Mouse (Mus musculus): ENCODE data around the gene Ankmy1.

- TF ChIP-seq CTCF (IDR thresholded peaks at IDR 0.05; ENCODE audit: extremely low read depth, insufficient read depth, insufficient read length, insufficient replicate concordance) (peak; percentile 52; the same call in 1 of the 2 replicates), POLR2A (IDR thresholded peaks at IDR 0.05; ENCODE audit: low read depth, low read length) (no peak)
Observed at GRCm38 (mm10) chr1:92910239-92910885, 7.7 kb upstream of the Ankmy1 start, which contains the start of gene Rnpepl1.
